Mouse (Mus musculus) heart, embryonic 15.5 days (tissue): ENCODE results near the gene 1700022I11Rik. TPM values are rescaled to one million over a fixed set of nuclear protein-coding genes. Genes with fewer than 3 reads are reported as not detected.
A peak's percentile ranks its signal among the peaks of the same experiment; 100 is the strongest.

Experiments
- ATAC-seq: fragments of 200-750 bp; cut with Nextera tagmentation; replicated peaks from 2 replicates; pipeline ENCODE4 v1.8.0; 2017; ENCODE audit warnings: low read depth, moderate TSS enrichment; ENCODE audit not compliant: insufficient number of reproducible peaks, insufficient read depth, low FRiP score
- H3K27ac ChIP-seq: fragments of 300-500 bp; sonication (generic); 2 replicates; pipeline ENCODE4 v1.5.1; 2015; ENCODE audit warnings: mild to moderate bottlenecking, inconsistent platforms
- H3K27me3 ChIP-seq: fragments of 300-500 bp; sonication (generic); 2 replicates; pipeline ENCODE4 v1.6.1; 2015; ENCODE audit warnings: inconsistent platforms
- H3K36me3 ChIP-seq: fragments of 300-500 bp; sonication (generic); 2 replicates; pipeline ENCODE4 v1.6.1; 2015; ENCODE audit warnings: mild to moderate bottlenecking, inconsistent platforms
- H3K4me1 ChIP-seq: fragments of 300-500 bp; sonication (generic); replicated peaks from 2 replicates; pipeline ENCODE4 v1.6.1; 2015; ENCODE audit warnings: inconsistent platforms
- H3K4me2 ChIP-seq: fragments of 300-500 bp; sonication (generic); 2 replicates; pipeline ENCODE4 v1.6.1; 2015; ENCODE audit warnings: inconsistent platforms, mild to moderate bottlenecking, moderate library complexity
- H3K4me3 ChIP-seq: fragments of 300-500 bp; sonication (generic); 2 replicates; pipeline ENCODE4 v1.5.1; 2015; ENCODE audit warnings: mild to moderate bottlenecking, inconsistent platforms
- H3K9ac ChIP-seq: fragments of 300-500 bp; sonication (generic); 2 replicates; pipeline ENCODE4 v1.6.1; 2015; ENCODE audit warnings: mild to moderate bottlenecking, inconsistent platforms
- H3K9me3 ChIP-seq: fragments of 300-500 bp; sonication (generic); replicated peaks from 2 replicates; pipeline ENCODE4 v1.6.1; 2016; ENCODE audit warnings: inconsistent platforms
- WGBS: fragments of 180-500 bp; shearing (Covaris S2); methylation state at CpG from one replicate; pipeline ENCODE4 v1.1.7; 2015; ENCODE audit warnings: mixed read lengths; 5-methylcytosine and 5-hydroxymethylcytosine counted together
- polyA plus RNA-seq: library from polyadenylated mRNA; unstranded; fragments of >200 nt; fragmentation: Nextera tagmentation; extraction: Ambion mirVana; gene quantifications from 2 replicates; pipeline ENCODE4 v1.2.1, GENCODE M21; 2015

Gene 1700022I11Rik
- polyA plus RNA-seq, 1 experiment from 2014 or later, result 0.18 TPM

GRCm38 (mm10) chr4:43025084-43025960 is 55.9 kb downstream of the 1700022I11Rik start, which contains the start of gene Pigo:
Gene Pigo, minus strand, starts transcription at chr4:43025819.
- Histone ChIP-seq H3K9me3 (no peaks in the 10 kb centered on the region), H3K36me3 (peaks cover 58% of the 10 kb centered on the region), H3K4me2 (peak within 1 kb of the TSS; percentile 78), H3K9ac (peak within 1 kb of the TSS; percentile 64), H3K27ac (peak within 1 kb of the TSS; percentile 89), H3K4me3 (peak within 1 kb of the TSS; percentile 71), H3K4me1 (peaks cover 15% of the 10 kb centered on the region), H3K27me3 (no peaks in the 10 kb centered on the region)
- peak; percentile 87 for ATAC-seq
- 7% methylated on average over 42 of the region's 42 CpGs for WGBS

- ATAC-seq, result no peak
- 89% methylated on average over 7 of the region's 7 CpGs for WGBS
- Histone ChIP-seq H3K9ac (no peak overlapping the region), H3K4me3 (no peak overlapping the region), H3K9me3 (no peaks in the 10 kb centered on the region), H3K4me2 (no peak overlapping the region), H3K27ac (no peak overlapping the region), H3K27me3 (no peaks in the 10 kb centered on the region), H3K36me3 (peaks cover 38% of the 10 kb centered on the region), H3K4me1 (peaks cover 24% of the 10 kb centered on the region)
Observed at GRCm38 (mm10) chr4:43029121-43029520, 59.7 kb downstream of the 1700022I11Rik start.

GRCm38 (mm10) chr4:43029749-43030148 is 60.3 kb downstream of the 1700022I11Rik start:
- H3K27ac ChIP-seq, result no peak overlapping the region
- no peak for ATAC-seq
- no peaks in the 10 kb centered on the region for H3K27me3 ChIP-seq
- no peak overlapping the region for H3K4me3 ChIP-seq
- H3K4me2 ChIP-seq, result peak overlapping the region; percentile 84; the same call in 1 of the 2 replicates
- H3K4me1 ChIP-seq, result peaks cover 19% of the 10 kb centered on the region
- no peaks in the 10 kb centered on the region for H3K9me3 ChIP-seq
- WGBS, result 90% methylated on average over 9 of the region's 9 CpGs
- no peak overlapping the region; the same call in 1 of the 2 replicates for H3K9ac ChIP-seq
- H3K36me3 ChIP-seq, result peaks cover 43% of the 10 kb centered on the region

- no peak for ATAC-seq
- H3K27ac ChIP-seq, result 0 out of 2 replicates have a peak overlapping the region, but pooled peaks have one; percentile 79
- H3K9ac ChIP-seq, result peak overlapping the region; percentile 89
- WGBS, result 68% methylated on average over 9 of the region's 9 CpGs
- peak overlapping the region; percentile 84 for H3K4me2 ChIP-seq
- H3K4me3 ChIP-seq, result peak overlapping the region; percentile 69
- H3K36me3 ChIP-seq, result peaks cover 47% of the 10 kb centered on the region
- H3K4me1 ChIP-seq, result peaks cover 15% of the 10 kb centered on the region
- H3K9me3 ChIP-seq, result no peaks in the 10 kb centered on the region
- no peaks in the 10 kb centered on the region for H3K27me3 ChIP-seq
Observed at GRCm38 (mm10) chr4:43030352-43030751, 60.9 kb downstream of the 1700022I11Rik start.

- peaks cover 48% of the 10 kb centered on the region for H3K36me3 ChIP-seq
Observed at GRCm38 (mm10) chr4:43030780-43031230, 61.4 kb downstream of the 1700022I11Rik start.

GRCm38 (mm10) chr4:43031237-43031995 is 62.0 kb downstream of the 1700022I11Rik start, which contains the start of gene Stoml2:
Gene Stoml2, minus strand, starts transcription at chr4:43031710.
- peak within 1 kb of the TSS; percentile 69 for H3K4me3 ChIP-seq

More at GRCm38 (mm10) chr4:43030780-43031230, 61.4 kb downstream of the 1700022I11Rik start:
- peak overlapping the region; percentile 84 for H3K4me2 ChIP-seq
- peak overlapping the region; percentile 79 for H3K27ac ChIP-seq
- peak overlapping the region; percentile 89 for H3K9ac ChIP-seq
- H3K4me3 ChIP-seq, result peak overlapping the region; percentile 69
- under 1% methylated on average over 28 of the region's 28 CpGs for WGBS
- no peaks in the 10 kb centered on the region for H3K27me3 ChIP-seq
- no peaks in the 10 kb centered on the region for H3K9me3 ChIP-seq
- peaks cover 15% of the 10 kb centered on the region for H3K4me1 ChIP-seq
- ATAC-seq, result peak; percentile 41

GRCm38 (mm10) chr4:43032501-43032900 is 63.1 kb downstream of the 1700022I11Rik start:
- ATAC-seq, result no peak
- Histone ChIP-seq H3K9ac (no peak overlapping the region), H3K4me2 (no peak overlapping the region), H3K4me1 (peaks cover 15% of the 10 kb centered on the region), H3K9me3 (no peaks in the 10 kb centered on the region), H3K4me3 (no peak overlapping the region), H3K36me3 (peaks cover 51% of the 10 kb centered on the region), H3K27me3 (no peaks in the 10 kb centered on the region), H3K27ac (no peak overlapping the region)
- WGBS, result 92% methylated on average over 1 of the region's 1 CpGs

More at GRCm38 (mm10) chr4:43031237-43031995, 62.0 kb downstream of the 1700022I11Rik start, which contains the start of gene Stoml2:
- ATAC-seq, result peak; percentile 95
- Histone ChIP-seq H3K36me3 (peaks cover 54% of the 10 kb centered on the region), H3K9me3 (no peaks in the 10 kb centered on the region), H3K4me1 (peaks cover 15% of the 10 kb centered on the region), H3K4me2 (peak within 1 kb of the TSS; percentile 84), H3K27me3 (no peaks in the 10 kb centered on the region), H3K9ac (peak within 1 kb of the TSS; percentile 89), H3K27ac (peak within 1 kb of the TSS; percentile 79)
- 1% methylated on average over 38 of the region's 38 CpGs for WGBS

Other genes with a start within 250 kb of the 1700022I11Rik start
- 0.25 TPM in 1 of 2 replicates, not detected in the other for gene 4930578G10Rik, start 234.1 kb upstream of the 1700022I11Rik start, polyA plus RNA-seq
- 0.57 TPM in 1 of 2 replicates, not detected in the other for gene Ccl19, start 213.0 kb upstream of the 1700022I11Rik start, polyA plus RNA-seq
- 42.3 and 56.8 TPM in 2 replicates for gene Ccl21a, start 195.6 kb upstream of the 1700022I11Rik start, polyA plus RNA-seq
- gene Fam205a1, start 115.7 kb upstream of the 1700022I11Rik start, polyA plus RNA-seq, result not detected in 2 replicates
- gene Gm12394, start 112.8 kb upstream of the 1700022I11Rik start, polyA plus RNA-seq, result 0.08 and 0.13 TPM in 2 replicates
- 0.20 and 0.41 TPM in 2 replicates for gene Fam205c, start 95.4 kb upstream of the 1700022I11Rik start, polyA plus RNA-seq
- gene Phf24, start 52.9 kb upstream of the 1700022I11Rik start, polyA plus RNA-seq, result 4.1 and 4.3 TPM in 2 replicates
- gene Dnajb5, start 19.8 kb upstream of the 1700022I11Rik start, polyA plus RNA-seq, result 17.7 and 18.2 TPM in 2 replicates
- 437 and 463 TPM in 2 replicates for gene Vcp, start 30.9 kb downstream of the 1700022I11Rik start, polyA plus RNA-seq
- gene Fancg, start 40.9 kb downstream of the 1700022I11Rik start, polyA plus RNA-seq, result 9.8 and 13.5 TPM in 2 replicates
- 15.0 and 15.5 TPM in 2 replicates for gene Pigo, start 56.2 kb downstream of the 1700022I11Rik start, polyA plus RNA-seq
- gene Stoml2, start 62.1 kb downstream of the 1700022I11Rik start, polyA plus RNA-seq, result 189 and 209 TPM in 2 replicates
- gene Fam214b, start 76.6 kb downstream of the 1700022I11Rik start, polyA plus RNA-seq, result 14.1 and 17.3 TPM in 2 replicates
- 10.1 and 11.8 TPM in 2 replicates for gene Unc13b, start 89.3 kb downstream of the 1700022I11Rik start, polyA plus RNA-seq